Mouse (Mus musculus): ENCODE data around the gene Vmn2r104. TPM values are rescaled to one million over a fixed set of nuclear protein-coding genes. Genes with fewer than 3 reads are reported as not detected.

Gene Vmn2r104
- polyA plus RNA-seq (2017; shearing (Covaris generic)) = not detected

DNA sequence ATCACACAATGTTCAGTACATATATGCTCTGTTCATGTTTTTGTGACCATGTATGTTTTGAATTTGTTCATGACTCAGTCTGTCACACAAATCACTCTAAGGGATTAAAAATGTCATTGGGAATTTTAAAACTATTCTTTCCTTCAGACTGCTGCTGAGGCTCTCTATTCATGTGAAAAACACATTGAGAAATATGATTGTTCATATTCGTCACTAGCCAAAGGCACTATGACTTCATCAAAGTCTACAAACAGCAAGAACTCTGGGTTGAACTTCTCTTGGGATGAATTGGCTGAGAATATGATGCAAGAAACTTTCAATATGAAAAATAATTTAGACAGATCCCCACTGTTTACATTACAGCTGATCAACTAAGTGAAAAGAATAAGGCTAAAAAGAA, at the start of gene Vmn2r104:
Vmn2r104 (minus strand) TSS at position 101 of the 400 bp plus-strand sequence.

Other genes with a start within 250 kb of the Vmn2r104 start
- not detected for gene Fpr-rs7, start 65.9 kb upstream of the Vmn2r104 start, polyA plus RNA-seq (2017; shearing (Covaris generic))
- gene Fpr-rs6, start 134.8 kb upstream of the Vmn2r104 start, polyA plus RNA-seq (2017; shearing (Covaris generic)) = not detected
- 0.11 TPM for gene Vmn2r105, start 186.7 kb upstream of the Vmn2r104 start, polyA plus RNA-seq (2017; shearing (Covaris generic))
- gene Vmn2r106, start 237.2 kb upstream of the Vmn2r104 start, polyA plus RNA-seq (2017; shearing (Covaris generic)) = not detected